Mouse (Mus musculus): ENCODE data around the gene Ankrd1.

- no peak for TF ChIP-seq POLR2A (IDR thresholded peaks at IDR 0.05; ENCODE audit: borderline replicate concordance, extremely low read depth, insufficient read depth, insufficient read length, poor library complexity, severe bottlenecking)
- TF ChIP-seq CTCF (IDR thresholded peaks at IDR 0.05; ENCODE audit: borderline replicate concordance, extremely low read depth, insufficient read depth, insufficient read length), result no peak
These were observed 16.0 kb downstream of the Ankrd1 start for GRCm38 (mm10) chr19:36103909-36104308.

All from brain, embryonic 14.5 days (tissue).